ENCODE assay signal across 25 mouse cellular contexts in genomic region chr1:152269936-152270702, GRCm38 (mm10).
DNase-seq lines count a peak whose midpoint lies in the region; ATAC-seq and TF ChIP-seq lines count a peak whose summit lies in the region.
"Had no signal": no experiment of that assay in that cellular context is flagged by ENCODE, and none has a peak within 500 bp of the region (broad histone marks: within the 10 kb centered on the region; RNA-seq: fewer than 3 reads in every experiment).

No protein-coding gene starts in this region.

- no peak for ATAC-seq in midbrain, embryonic 11.5 days (ENCODE audit: low FRiP score)
- ATAC-seq in midbrain, embryonic 14.5 days (ENCODE audit: low FRiP score, low TSS enrichment) = no peak
- ATAC-seq in inflammation-experienced regulatory T-cells, adult 6 months = peak; percentile 67
- ATAC-seq in stomach, postnatal 0 days (ENCODE audit: low FRiP score, low TSS enrichment) = no peak
- ATAC-seq: forebrain, embryonic 15.5 days; intestine, embryonic 15.5 days had no signal

- H3K4me1 ChIP-seq in midbrain, embryonic 11.5 days (ENCODE audit: control insufficient read depth, insufficient read depth, low read length) = no peaks in the 10 kb centered on the region
- H3K4me1 ChIP-seq in midbrain, embryonic 14.5 days (ENCODE audit: control insufficient read depth, insufficient read depth, low read length) = no peaks in the 10 kb centered on the region
- H3K4me1 ChIP-seq in stomach, postnatal 0 days (replicated peaks; ENCODE audit: control insufficient read depth, insufficient read depth) = no peaks in the 10 kb centered on the region
- no peaks in the 10 kb centered on the region for H3K4me1 ChIP-seq in heart, adult 2 months (ENCODE audit: control insufficient read depth, insufficient read depth, low read length)
- H3K4me1 ChIP-seq: embryonic facial prominence, embryonic 10.5 days; forebrain, embryonic 15.5 days; intestine, embryonic 15.5 days; limb, embryonic 10.5 days; liver, embryonic 15.5 days had no signal

- no peaks in the 10 kb centered on the region for H3K36me3 ChIP-seq in midbrain, embryonic 11.5 days (ENCODE audit: control insufficient read depth, insufficient read depth, low read length)
- no peaks in the 10 kb centered on the region for H3K36me3 ChIP-seq in midbrain, embryonic 14.5 days (ENCODE audit: control insufficient read depth, insufficient read depth, low read length)
- no peaks in the 10 kb centered on the region for H3K36me3 ChIP-seq in stomach, postnatal 0 days (ENCODE audit: control insufficient read depth, insufficient read depth, low read length)
- no peaks in the 10 kb centered on the region for H3K36me3 ChIP-seq in heart, adult 2 months (ENCODE audit: control insufficient read depth, insufficient read depth, low read length)
- H3K36me3 ChIP-seq: embryonic facial prominence, embryonic 10.5 days; forebrain, embryonic 15.5 days; heart, embryonic 13.5 days; intestine, embryonic 15.5 days; limb, embryonic 10.5 days; liver, embryonic 15.5 days; midbrain, embryonic 12.5 days had no signal

- TF ChIP-seq CTCF in stomach, postnatal 0 days (IDR thresholded peaks at IDR 0.05; ENCODE audit: low read depth) = no peak
- TF ChIP-seq CTCF in heart, adult 2 months (IDR thresholded peaks at IDR 0.05) = no peak

- intact Hi-C loops in heart, adult 2 months (cut with DNase I) = no loop called here

- H3K4me3 ChIP-seq in midbrain, embryonic 11.5 days (ENCODE audit: low read depth, low read length) = no peak overlapping the region
- no peak overlapping the region for H3K4me3 ChIP-seq in midbrain, embryonic 14.5 days (replicated peaks; ENCODE audit: low read depth, low read length)
- H3K4me3 ChIP-seq in stomach, postnatal 0 days (ENCODE audit: low read depth, low read length) = no peak overlapping the region
- no peak overlapping the region for H3K4me3 ChIP-seq in heart, adult 2 months
- H3K4me3 ChIP-seq: embryonic facial prominence, embryonic 10.5 days; forebrain, embryonic 15.5 days; heart, embryonic 13.5 days; intestine, embryonic 15.5 days; layer of hippocampus, adult 2 months; limb, embryonic 10.5 days; liver, embryonic 15.5 days; midbrain, embryonic 12.5 days had no signal

- TF ChIP-seq POLR2A in heart, adult 2 months (IDR thresholded peaks at IDR 0.05; ENCODE audit: insufficient read depth, low read depth, low read length) = no peak

- no peak for TF ChIP-seq EP300 in stomach, postnatal 0 days (optimal IDR thresholded peaks at IDR 0.05)
- no peak for TF ChIP-seq EP300 in heart, adult 2 months (IDR thresholded peaks at IDR 0.05; ENCODE audit: insufficient read depth, low read depth, low read length)

- H3K4me2 ChIP-seq in midbrain, embryonic 11.5 days = no peak overlapping the region
- no peak overlapping the region for H3K4me2 ChIP-seq in midbrain, embryonic 14.5 days (ENCODE audit: low read length)
- no peak overlapping the region for H3K4me2 ChIP-seq in stomach, postnatal 0 days (replicated peaks; ENCODE audit: low read depth)
- H3K4me2 ChIP-seq: forebrain, embryonic 15.5 days; heart, embryonic 13.5 days; intestine, embryonic 15.5 days; liver, embryonic 15.5 days; midbrain, embryonic 12.5 days had no signal

- no peak overlapping the region for H3K27ac ChIP-seq in midbrain, embryonic 11.5 days (ENCODE audit: low read depth, low read length)
- no peak overlapping the region for H3K27ac ChIP-seq in midbrain, embryonic 14.5 days (replicated peaks; ENCODE audit: low read depth, low read length)
- H3K27ac ChIP-seq in stomach, postnatal 0 days (replicated peaks) = no peak overlapping the region
- H3K27ac ChIP-seq in heart, adult 2 months = no peak overlapping the region
- H3K27ac ChIP-seq: embryonic facial prominence, embryonic 10.5 days; forebrain, embryonic 15.5 days; heart, embryonic 13.5 days; intestine, embryonic 15.5 days; layer of hippocampus, adult 2 months; limb, embryonic 10.5 days; liver, embryonic 15.5 days; macrophage; midbrain, embryonic 12.5 days had no signal

- H3K9me3 ChIP-seq in midbrain, embryonic 11.5 days (ENCODE audit: control insufficient read depth, low read length) = no peaks in the 10 kb centered on the region
- no peaks in the 10 kb centered on the region for H3K9me3 ChIP-seq in midbrain, embryonic 14.5 days (ENCODE audit: control insufficient read depth, low read length)
- H3K9me3 ChIP-seq in stomach, postnatal 0 days (ENCODE audit: control insufficient read depth, low read length) = no peaks in the 10 kb centered on the region
- H3K9me3 ChIP-seq: embryonic facial prominence, embryonic 10.5 days; forebrain, embryonic 15.5 days; heart, embryonic 13.5 days; intestine, embryonic 15.5 days; limb, embryonic 10.5 days; liver, embryonic 15.5 days; midbrain, embryonic 12.5 days had no signal

- H3K9ac ChIP-seq in midbrain, embryonic 11.5 days (ENCODE audit: low read length) = no peak overlapping the region
- no peak overlapping the region for H3K9ac ChIP-seq in midbrain, embryonic 14.5 days (replicated peaks; ENCODE audit: low read length)
- H3K9ac ChIP-seq in stomach, postnatal 0 days (ENCODE audit: low read length) = no peak overlapping the region
- H3K9ac ChIP-seq in heart, adult 2 months (ENCODE audit: low read depth, low read length) = no peak overlapping the region
- H3K9ac ChIP-seq: forebrain, embryonic 15.5 days; heart, embryonic 13.5 days; intestine, embryonic 15.5 days; liver, embryonic 15.5 days; midbrain, embryonic 12.5 days had no signal

- DNase-seq in midbrain, embryonic 11.5 days (ENCODE audit: low spot score, missing footprints) = peak; percentile 72
- DNase-seq in midbrain, embryonic 14.5 days = no peak
- DNase-seq in CD4-positive, CD25-positive, alpha-beta regulatory T cell, adult 2 months (ENCODE audit: low read depth, low spot score) = peak; percentile 35
- peak; percentile 33 for DNase-seq in T-cell, adult 2 months (ENCODE audit: low spot score)
- DNase-seq in stomach, postnatal 0 days (ENCODE audit: low spot score) = no peak
- no peak for DNase-seq in heart, adult 2 months
- DNase-seq: B cell, adult 2 months; cerebellum, adult 11 months; cerebellum, postnatal 10 days; gastrocnemius, postnatal 10 days; kidney, adult 8-10 months; kidney, postnatal 10 days; liver; right cerebral cortex, postnatal 25 days; thymus, postnatal 36 days had no signal

- no peaks in the 10 kb centered on the region for H3K27me3 ChIP-seq in midbrain, embryonic 11.5 days (ENCODE audit: control insufficient read depth, insufficient read depth, low read length)
- no peaks in the 10 kb centered on the region for H3K27me3 ChIP-seq in midbrain, embryonic 14.5 days (ENCODE audit: control insufficient read depth, insufficient read depth, low read length)
- no peaks in the 10 kb centered on the region for H3K27me3 ChIP-seq in stomach, postnatal 0 days (ENCODE audit: control insufficient read depth, insufficient read depth, low read length)
- H3K27me3 ChIP-seq in heart, adult 2 months (ENCODE audit: control insufficient read depth, insufficient read depth, low read length) = no peaks in the 10 kb centered on the region
- H3K27me3 ChIP-seq: forebrain, embryonic 15.5 days; heart, embryonic 13.5 days; intestine, embryonic 15.5 days; liver, embryonic 15.5 days; midbrain, embryonic 12.5 days had no signal

- H3K79me2 ChIP-seq in heart, adult 2 months (replicated peaks; ENCODE audit: control insufficient read depth, insufficient read depth, low read length) = no peaks in the 10 kb centered on the region

- 74% methylated on average over 10 of the region's 10 CpGs for whole genome bisulfite sequencing in midbrain, embryonic 11.5 days
- WGBS in midbrain, embryonic 14.5 days = 58% methylated on average over 10 of the region's 10 CpGs
- 47% methylated on average over 10 of the region's 10 CpGs for WGBS in stomach, postnatal 0 days
- WGBS in heart, adult 2 months = 72% methylated on average over 10 of the region's 10 CpGs

Comparison
In these comparisons a context has a peak if more than half of its experiments do, and no peak if none do; other contexts are left out.
1. DNase-seq: peak in midbrain, embryonic 11.5 days (single experiment), CD4-positive, CD25-positive, alpha-beta regulatory T cell, adult 2 months (single experiment) and T-cell, adult 2 months (single experiment); none in midbrain, embryonic 14.5 days (single experiment), stomach, postnatal 0 days (single experiment) and heart, adult 2 months (0 of 2).